Mouse (Mus musculus) CH12.LX (cell line): ENCODE data around the gene Nradd. TPM values are rescaled to one million over a fixed set of nuclear protein-coding genes. Genes with fewer than 3 reads are reported as not detected.

Experiments
- DNase-seq: peaks from one replicate; pipeline ENCODE4 v3.0.0-alpha.2; 2013; ENCODE audit errors: extremely low read depth
- H3K27ac ChIP-seq: 2 replicates; pipeline ENCODE4 v1.5.1; 2012; ENCODE audit warnings: low read depth, mild to moderate bottlenecking, control low read depth, moderate library complexity; ENCODE audit not compliant: insufficient read depth
- H3K27me3 ChIP-seq: replicated peaks from 2 replicates; pipeline ENCODE3; 2012; ENCODE audit warnings: inconsistent platforms
- H3K36me3 ChIP-seq, 2 experiments: replicated peaks in 1 of 2; 2 replicates each; pipeline versions ENCODE3 to v1.6.1; 2012; ENCODE audit warnings: inconsistent platforms in 1 of 2, low read length in 1 of 2, mild to moderate bottlenecking in 1 of 2, mixed read lengths in 1 of 2, moderate library complexity in 1 of 2; ENCODE audit not compliant: control insufficient read depth in 1 of 2, insufficient read depth in 1 of 2
- H3K4me1 ChIP-seq, 2 experiments: 2 replicates each; pipeline ENCODE4 v1.6.1; 2012; ENCODE audit warnings: inconsistent platforms in 1 of 2, moderate library complexity in 1 of 2; ENCODE audit not compliant: insufficient read depth in 2 of 2, control insufficient read depth in 1 of 2
- H3K4me2 ChIP-seq: 2 replicates; pipeline ENCODE4 v1.6.1; 2012; ENCODE audit warnings: low read depth, mild to moderate bottlenecking, control low read depth; ENCODE audit not compliant: poor library complexity, insufficient read depth, severe bottlenecking
- H3K4me3 ChIP-seq, 3 experiments: fragments of 150-350 bp in 1 of 3; sonication (generic) in 1 of 3; replicated peaks in 1 of 3; 2 replicates each; pipeline versions ENCODE3 to v1.5.1; 2011 to 2012; ENCODE audit warnings: low read depth in 2 of 3, low read length in 2 of 3, mild to moderate bottlenecking in 2 of 3, moderate library complexity in 2 of 3, control low read depth in 1 of 3, improper control_type of control experiment in 1 of 3, inconsistent platforms in 1 of 3, mixed read lengths in 1 of 3; ENCODE audit not compliant: poor library complexity in 1 of 3
- H3K79me2 ChIP-seq: replicated peaks from 2 replicates; pipeline ENCODE4 v1.6.1; 2012; ENCODE audit warnings: mild to moderate bottlenecking, moderate library complexity; ENCODE audit not compliant: control insufficient read depth, poor library complexity, insufficient read depth, severe bottlenecking; ENCODE audit errors: extremely low read depth
- H3K9ac ChIP-seq: 2 replicates; pipeline ENCODE4 v1.6.1; 2012; ENCODE audit warnings: low read depth, mild to moderate bottlenecking, control low read depth, moderate library complexity; ENCODE audit not compliant: insufficient read depth
- H3K9me3 ChIP-seq: replicated peaks from 2 replicates; pipeline ENCODE3; 2012; ENCODE audit warnings: low read length, inconsistent platforms, mixed read lengths
- BHLHE40 ChIP-seq: IDR thresholded peaks from 2 replicates; pipeline ENCODE4 v1.6.1; 2011; ENCODE audit warnings: mild to moderate bottlenecking, low read depth, low read length, improper control_type of control experiment
- CHD1 ChIP-seq: IDR thresholded peaks from 2 replicates; pipeline ENCODE4 v1.6.1; 2012; ENCODE audit warnings: low read depth, low read length, improper control_type of control experiment, inconsistent platforms
- CHD2 ChIP-seq: IDR thresholded peaks from 2 replicates; pipeline ENCODE4 v1.6.1; 2011; ENCODE audit warnings: low read length, improper control_type of control experiment
- CTCF ChIP-seq, 2 experiments: IDR thresholded peaks in 1 of 2; conservative IDR thresholded peaks in 1 of 2; 2 replicates each; pipeline ENCODE4 v1.5.1; 2011 to 2012; ENCODE audit warnings: low read depth in 2 of 2, low read length in 2 of 2, improper control_type of control experiment in 1 of 2, inconsistent platforms in 1 of 2, mild to moderate bottlenecking in 1 of 2, moderate library complexity in 1 of 2
- ELF1 ChIP-seq: IDR thresholded peaks from 2 replicates; pipeline ENCODE4 v1.6.1; 2014; ENCODE audit warnings: low read depth, mild to moderate bottlenecking, inconsistent platforms, low read length, improper control_type of control experiment
- EP300 ChIP-seq: IDR thresholded peaks from 2 replicates; pipeline ENCODE4 v1.6.1; 2011; ENCODE audit warnings: low read length, improper control_type of control experiment
- ETS1 ChIP-seq: conservative IDR thresholded peaks from 2 replicates; pipeline ENCODE4 v1.6.1; 2012; ENCODE audit warnings: low read depth, mild to moderate bottlenecking, inconsistent platforms, low read length, improper control_type of control experiment, moderate library complexity
- HCFC1 ChIP-seq: IDR thresholded peaks from 2 replicates; pipeline ENCODE4 v1.6.1; 2012; ENCODE audit warnings: low read depth, mild to moderate bottlenecking, inconsistent platforms, low read length, improper control_type of control experiment
- MAFK ChIP-seq: IDR thresholded peaks from 2 replicates; pipeline ENCODE4 v1.6.1; 2011; ENCODE audit warnings: low read length, improper control_type of control experiment; ENCODE audit not compliant: insufficient replicate concordance
- MAX ChIP-seq: IDR thresholded peaks from 2 replicates; pipeline ENCODE4 v1.6.1; 2011; ENCODE audit warnings: low read length, improper control_type of control experiment
- MAZ ChIP-seq: IDR thresholded peaks from 2 replicates; pipeline ENCODE4 v1.6.1; 2012; ENCODE audit warnings: low read depth, mild to moderate bottlenecking, inconsistent platforms, low read length, improper control_type of control experiment, moderate library complexity
- MYC ChIP-seq: IDR thresholded peaks from 2 replicates; pipeline ENCODE4 v1.6.1; 2011; ENCODE audit warnings: low read depth, mild to moderate bottlenecking, improper control_type of control experiment, low read length
- NELFE ChIP-seq: IDR thresholded peaks from 2 replicates; pipeline ENCODE4 v1.6.1; 2011; ENCODE audit warnings: low read depth, low read length, improper control_type of control experiment
- PAX5 ChIP-seq: IDR thresholded peaks from 2 replicates; pipeline ENCODE4 v1.6.1; 2012; ENCODE audit warnings: low read length, inconsistent platforms, mixed read lengths
- POLR2A ChIP-seq: IDR thresholded peaks from 2 replicates; pipeline ENCODE4 v1.6.1; 2011; ENCODE audit warnings: low read depth, mild to moderate bottlenecking, improper control_type of control experiment, low read length
- RCOR1 ChIP-seq: conservative IDR thresholded peaks from 2 replicates; pipeline ENCODE4 v1.6.1; 2012; ENCODE audit warnings: low read depth, mild to moderate bottlenecking, inconsistent platforms, low read length, improper control_type of control experiment
- SIN3A ChIP-seq: IDR thresholded peaks from 2 replicates; pipeline ENCODE4 v1.6.1; 2012; ENCODE audit warnings: low read length, improper control_type of control experiment, inconsistent platforms
- TBP ChIP-seq: conservative IDR thresholded peaks from 2 replicates; pipeline ENCODE4 v1.6.1; 2011; ENCODE audit warnings: low read depth, low read length, improper control_type of control experiment
- TCF12 ChIP-seq: IDR thresholded peaks from 2 replicates; pipeline ENCODE4 v1.6.1; 2014; ENCODE audit warnings: low read depth, mild to moderate bottlenecking, inconsistent platforms, low read length, improper control_type of control experiment
- USF1 ChIP-seq: IDR thresholded peaks from 2 replicates; pipeline ENCODE4 v1.6.1; 2014; ENCODE audit warnings: low read depth, mild to moderate bottlenecking, inconsistent platforms, low read length, improper control_type of control experiment
- ZKSCAN1 ChIP-seq: IDR thresholded peaks from 2 replicates; pipeline ENCODE4 v1.6.1; 2012; ENCODE audit warnings: low read depth, inconsistent platforms, low read length, improper control_type of control experiment, borderline replicate concordance
- ZNF384 ChIP-seq: IDR thresholded peaks from 2 replicates; pipeline ENCODE4 v1.6.1; 2012; ENCODE audit warnings: low read depth, low read length, improper control_type of control experiment, inconsistent platforms
- dilution Hi-C: fragments of 300-500 bp; cut with MboI; formaldehyde crosslinking; loops from 2 replicates; pipeline ENCODE4 v1.14.3; 2020; ENCODE audit warnings: low sequenced_read_pairs; ENCODE audit not compliant: extremely low pct_unique_long_range_greater_than_20kb, extremely low pct_ligation_motif_present
- in situ Hi-C: fragments of 300-500 bp; cut with MboI; formaldehyde crosslinking; loops from 3 replicates; pipeline ENCODE4 v1.14.3; 2019; ENCODE audit warnings: low sequenced_read_pairs, low pct_ligation_motif_present, low pct_unique_long_range_greater_than_20kb, mixed read lengths
- polyA plus RNA-seq: library from polyadenylated mRNA; unstranded; fragments of >175 nt; gene quantifications from 2 replicates; pipeline ENCODE4 v1.2.1, GENCODE M21; 2012; ENCODE audit warnings: low read depth; ENCODE audit not compliant: insufficient read length
- total RNA-seq, 2 experiments: library from RNA; depleted of rRNA; stranded (reverse); fragments of 300-350 nt in 1 of 2; fragments of >200 nt in 1 of 2; gene quantifications; 2 replicates each; pipeline ENCODE4 v1.2.3; 2012 to 2014

The Nradd gene
- total and polyA plus RNA-seq, 3 experiments, result 8.9 to 18.4 (median 15.8) TPM

GRCm38 (mm10) chr9:110669785-110670184 lies 45.5 kb upstream of the Nradd start:
- dilution Hi-C loops (no loop called here), in situ Hi-C loops (no loop called here)
- no peak for DNase-seq
- H3K27ac ChIP-seq, result no peak overlapping the region
- H3K4me3 ChIP-seq, result no peak overlapping the region
- peaks cover 19% of the 10 kb centered on the region for H3K79me2 ChIP-seq
- peaks cover 9 to 53% of the 10 kb centered on the region in 2 experiments for H3K36me3 ChIP-seq
- peaks cover 16 to 71% of the 10 kb centered on the region in 2 experiments for H3K4me1 ChIP-seq
- H3K27me3 ChIP-seq, result no peaks in the 10 kb centered on the region
- no peak overlapping the region for H3K4me2 ChIP-seq
- no peaks in the 10 kb centered on the region for H3K9me3 ChIP-seq
- TF ChIP-seq RCOR1, result no peak
- no peak for TF ChIP-seq BHLHE40
- no peak for TF ChIP-seq SIN3A
- TF ChIP-seq EP300, result no peak
- TF ChIP-seq HCFC1, result no peak
- no peak for TF ChIP-seq CHD1
- TF ChIP-seq ZKSCAN1, result no peak
- no peak for TF ChIP-seq POLR2A
- TF ChIP-seq MAX, result no peak
- TF ChIP-seq USF1, result no peak
- no peak overlapping the region for H3K9ac ChIP-seq

- Histone ChIP-seq H3K27me3 (no peaks in the 10 kb centered on the region), H3K9me3 (no peaks in the 10 kb centered on the region)
- TF ChIP-seq MAZ, result no peak
- TF ChIP-seq MAX, result no peak
- no peak for TF ChIP-seq HCFC1
- TF ChIP-seq CHD1, result no peak
- no peak for TF ChIP-seq ZKSCAN1
- no peak for TF ChIP-seq ETS1
- TF ChIP-seq CTCF (conservative IDR thresholded peaks at IDR 0.05 in 1 of 2, IDR thresholded peaks at IDR 0.05 in 1 of 2; ENCODE audit: low read depth in 2 of 2, low read length in 2 of 2), result no peak
- TF ChIP-seq TBP, result no peak
- TF ChIP-seq NELFE, result no peak
- no peak for TF ChIP-seq CHD2
- TF ChIP-seq MAFK, result no peak
- TF ChIP-seq MYC, result no peak
- no peak for TF ChIP-seq TCF12
- TF ChIP-seq PAX5, result no peak
- no peak for TF ChIP-seq ELF1
- TF ChIP-seq ZNF384, result no peak
- TF ChIP-seq, all 38 proteins: peak for 0
- dilution Hi-C loops, result no loop called here
- Histone ChIP-seq H3K4me2 (no peak overlapping the region), H3K27ac (no peak overlapping the region), H3K36me3 (peaks cover 5 to 44% of the 10 kb centered on the region in 2 experiments), H3K4me1 (peaks cover 14 to 76% of the 10 kb centered on the region in 2 experiments), H3K79me2 (peaks cover 29% of the 10 kb centered on the region), H3K4me3 (no peak overlapping the region), H3K9ac (no peak overlapping the region)
- in situ Hi-C loops, result no loop called here
- no peak for DNase-seq
Measured at GRCm38 (mm10) chr9:110668601-110669293, 44.5 kb upstream of the Nradd start.
